Mouse (Mus musculus) embryonic facial prominence, embryonic 10.5 days (tissue): ENCODE measurements around the gene Rad52. TPM values are rescaled to one million over a fixed set of nuclear protein-coding genes. Genes with fewer than 3 reads are reported as not detected.

Experiments
- DNase-seq: peaks from one replicate; pipeline ENCODE4 v3.0.0-alpha.2; 2017; ENCODE audit warnings: low spot score
- H3K27ac ChIP-seq: fragments of 300-500 bp; sonication (generic); replicated peaks from 2 replicates; pipeline ENCODE4 v1.5.1; 2016; ENCODE audit warnings: mild to moderate bottlenecking
- H3K27me3 ChIP-seq: fragments of 300-500 bp; sonication (generic); replicated peaks from 2 replicates; pipeline ENCODE4 v1.6.1; 2016; ENCODE audit warnings: low read depth, mild to moderate bottlenecking; ENCODE audit not compliant: poor library complexity, severe bottlenecking
- H3K36me3 ChIP-seq: fragments of 300-500 bp; sonication (generic); replicated peaks from 2 replicates; pipeline ENCODE4 v1.6.1; 2016; ENCODE audit warnings: mild to moderate bottlenecking, moderate library complexity
- H3K4me1 ChIP-seq: fragments of 300-500 bp; sonication (generic); 2 replicates; pipeline ENCODE4 v1.6.1; 2016
- H3K4me3 ChIP-seq: fragments of 300-500 bp; sonication (generic); 2 replicates; pipeline ENCODE4 v1.5.1; 2016; ENCODE audit warnings: mild to moderate bottlenecking, moderate library complexity
- H3K9me3 ChIP-seq: fragments of 300-500 bp; sonication (generic); 2 replicates; pipeline ENCODE4 v1.6.1; 2016; ENCODE audit warnings: mild to moderate bottlenecking
- WGBS: fragments of 180-500 bp; shearing (Covaris S2); methylation state at CpG from one replicate; pipeline ENCODE4 v1.1.7; 2016; 5-methylcytosine and 5-hydroxymethylcytosine counted together
- polyA plus RNA-seq: library from polyadenylated mRNA; unstranded; fragments of >200 nt; fragmentation: Nextera tagmentation; extraction: Ambion mirVana; gene quantifications from 2 replicates; pipeline ENCODE4 v1.2.1, GENCODE M21; 2016

The Rad52 gene
- 23.7 and 24.0 TPM in 2 replicates for polyA plus RNA-seq

DNA sequence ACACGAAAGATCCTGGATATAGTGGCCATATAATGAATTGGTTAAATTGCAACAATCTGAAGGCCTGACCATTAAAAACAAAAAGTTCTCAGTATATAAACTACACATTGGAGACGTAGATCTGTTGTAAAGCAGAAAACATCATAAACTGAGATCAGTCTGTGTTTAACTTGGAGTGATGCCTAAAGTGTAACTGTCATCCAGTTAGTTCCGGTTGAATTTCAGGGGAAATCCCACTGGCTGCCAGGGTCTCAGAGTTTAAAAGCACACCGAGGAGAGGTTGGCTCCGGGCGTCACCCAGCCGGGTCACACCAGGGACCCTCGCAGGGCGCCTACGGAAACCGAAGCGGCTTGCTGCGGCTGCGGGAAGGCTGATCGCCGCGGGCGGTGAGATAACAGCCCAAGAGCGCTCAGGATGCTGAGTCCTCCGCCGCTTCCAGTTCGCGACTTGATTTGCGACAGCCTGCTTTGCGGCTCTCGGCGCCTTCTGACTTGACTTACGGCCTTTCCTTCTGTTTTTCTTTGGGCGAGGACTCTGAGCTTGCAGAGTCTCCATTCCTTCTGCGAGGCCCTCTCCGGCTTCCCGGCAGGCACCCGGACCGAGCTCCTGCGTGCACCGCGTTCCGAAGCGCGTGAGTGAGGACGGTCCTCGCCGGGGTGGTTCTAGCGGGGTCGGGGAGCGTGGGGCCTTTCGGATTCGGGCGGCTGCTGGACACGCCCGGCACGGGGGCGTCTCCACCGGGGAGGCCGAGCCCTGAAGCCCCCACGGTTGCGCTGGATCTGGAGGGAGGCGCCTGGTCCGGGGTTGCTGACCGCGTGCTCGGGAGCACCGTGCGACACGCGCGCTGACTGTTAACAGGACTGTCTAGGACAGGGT is at the start of gene Rad52:
TSS of gene Rad52 (plus strand) at position 495 of the 877 bp plus-strand sequence.
- Histone ChIP-seq H3K36me3 (peaks cover 18% of the 10 kb centered on the region), H3K4me1 (peaks cover 13% of the 10 kb centered on the region), H3K27ac (peak within 1 kb of the TSS; percentile 91), H3K4me3 (peak within 1 kb of the TSS; percentile 79), H3K9me3 (no peaks in the 10 kb centered on the region), H3K27me3 (no peaks in the 10 kb centered on the region)
- 2% methylated on average over 67 of the region's 67 CpGs for WGBS
- peak; percentile 89 for DNase-seq

GRCm38 (mm10) chr6:119854156-119854555 is 48.3 kb upstream of the Rad52 start:
- H3K27ac ChIP-seq, result no peak overlapping the region
- DNase-seq, result no peak
- H3K27me3 ChIP-seq, result no peaks in the 10 kb centered on the region
- 36% methylated on average over 2 of the region's 2 CpGs for WGBS
- peaks cover 4% of the 10 kb centered on the region for H3K4me1 ChIP-seq
- no peaks in the 10 kb centered on the region for H3K36me3 ChIP-seq
- no peaks in the 10 kb centered on the region for H3K9me3 ChIP-seq
- H3K4me3 ChIP-seq, result no peak overlapping the region

GRCm38 (mm10) chr6:119855471-119855870 is 47.0 kb upstream of the Rad52 start:
- no peaks in the 10 kb centered on the region for H3K36me3 ChIP-seq
- WGBS, result 89% methylated on average over 4 of the region's 4 CpGs
- H3K4me1 ChIP-seq, result no peaks in the 10 kb centered on the region
- H3K4me3 ChIP-seq, result no peak overlapping the region
- H3K27me3 ChIP-seq, result no peaks in the 10 kb centered on the region
- H3K27ac ChIP-seq, result no peak overlapping the region
- no peaks in the 10 kb centered on the region for H3K9me3 ChIP-seq
- no peak for DNase-seq

DNA sequence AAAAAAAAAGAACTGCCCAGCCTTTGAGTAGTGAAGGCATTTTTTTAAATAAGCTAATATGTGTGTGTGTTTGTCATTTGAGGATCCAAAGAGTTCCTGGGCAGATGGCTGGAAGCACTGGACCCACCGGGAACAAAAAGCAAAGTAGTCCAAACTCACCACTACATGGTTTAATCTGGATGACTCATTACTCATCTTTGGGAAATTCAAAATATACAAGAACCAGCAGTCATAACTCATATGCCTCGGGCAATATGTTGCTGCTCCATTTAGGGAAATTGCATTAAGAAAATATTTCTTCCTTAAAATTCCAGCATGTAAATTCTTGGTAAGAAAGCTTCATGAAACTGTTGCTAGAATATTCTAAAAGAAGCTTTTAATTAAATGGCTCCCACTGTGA is 42.3 kb upstream of the Rad52 start:
- Histone ChIP-seq H3K27ac (no peak overlapping the region), H3K9me3 (no peaks in the 10 kb centered on the region), H3K4me3 (no peak overlapping the region), H3K27me3 (no peaks in the 10 kb centered on the region), H3K36me3 (no peaks in the 10 kb centered on the region), H3K4me1 (peaks cover 7% of the 10 kb centered on the region)
- DNase-seq, result no peak
- WGBS, result 90% methylated on average over 2 of the region's 2 CpGs

- Histone ChIP-seq H3K4me3 (no peak overlapping the region), H3K4me1 (peaks cover 7% of the 10 kb centered on the region), H3K36me3 (no peaks in the 10 kb centered on the region), H3K27ac (no peak overlapping the region), H3K27me3 (no peaks in the 10 kb centered on the region), H3K9me3 (no peaks in the 10 kb centered on the region)
- WGBS, result 46% methylated on average over 8 of the region's 8 CpGs
- no peak for DNase-seq
These were observed 41.0 kb upstream of the Rad52 start for GRCm38 (mm10) chr6:119861519-119861918.

GRCm38 (mm10) chr6:119864341-119865034 is 38.0 kb upstream of the Rad52 start:
- 92% methylated on average over 11 of the region's 11 CpGs for WGBS
- Histone ChIP-seq H3K9me3 (no peaks in the 10 kb centered on the region), H3K27me3 (no peaks in the 10 kb centered on the region), H3K27ac (no peak overlapping the region), H3K4me3 (no peak overlapping the region), H3K36me3 (no peaks in the 10 kb centered on the region), H3K4me1 (peaks cover 7% of the 10 kb centered on the region)
- DNase-seq, result no peak

DNA sequence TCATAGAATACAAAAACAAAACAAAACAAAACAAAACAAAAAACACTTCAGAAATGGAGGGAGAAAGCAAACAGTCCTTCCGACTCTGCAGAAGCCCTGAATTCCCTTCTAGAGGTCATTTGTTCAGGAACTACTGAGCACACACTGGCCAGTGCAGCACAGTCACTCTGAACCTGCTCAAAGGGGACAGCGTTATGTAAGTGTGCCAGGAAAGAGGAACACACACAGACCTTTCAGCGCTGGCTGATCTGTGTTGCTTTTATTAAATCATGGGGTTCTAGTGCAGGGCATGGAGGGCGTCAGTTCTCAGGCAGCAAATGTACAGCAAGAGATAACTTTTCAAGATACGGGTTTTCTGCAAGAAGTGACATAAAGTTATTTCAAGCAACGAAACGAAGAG is 19.3 kb upstream of the Rad52 start:
- H3K27me3 ChIP-seq, result no peaks in the 10 kb centered on the region
- 84% methylated on average over 7 of the region's 7 CpGs for WGBS
- H3K36me3 ChIP-seq, result no peaks in the 10 kb centered on the region
- H3K4me3 ChIP-seq, result no peak overlapping the region
- H3K9me3 ChIP-seq, result no peaks in the 10 kb centered on the region
- DNase-seq, result no peak
- H3K4me1 ChIP-seq, result 0 out of 2 replicates have a peak, but pooled peaks cover 5% of the 10 kb centered on the region
- no peak overlapping the region for H3K27ac ChIP-seq

- 80% methylated on average over 7 of the region's 7 CpGs for WGBS
- H3K27ac ChIP-seq, result no peak overlapping the region
- no peaks in the 10 kb centered on the region for H3K9me3 ChIP-seq
- H3K4me1 ChIP-seq, result no peaks in the 10 kb centered on the region
- no peak for DNase-seq
- H3K36me3 ChIP-seq, result no peaks in the 10 kb centered on the region
- H3K4me3 ChIP-seq, result no peak overlapping the region
- H3K27me3 ChIP-seq, result 0 out of 2 replicates have a peak, but pooled peaks cover 8% of the 10 kb centered on the region
These were observed 9.8 kb upstream of the Rad52 start for GRCm38 (mm10) chr6:119892711-119893110.

- H3K9me3 ChIP-seq, result no peaks in the 10 kb centered on the region
- peaks cover 13% of the 10 kb centered on the region for H3K4me1 ChIP-seq
- no peak for DNase-seq
- WGBS, result 24% methylated on average over 15 of the region's 15 CpGs
- peak overlapping the region; percentile 91 for H3K27ac ChIP-seq
- H3K4me3 ChIP-seq, result peak overlapping the region; percentile 79
- H3K27me3 ChIP-seq, result no peaks in the 10 kb centered on the region
- H3K36me3 ChIP-seq, result peaks cover 22% of the 10 kb centered on the region
These were observed 737 bp downstream of the Rad52 start for GRCm38 (mm10) chr6:119903081-119903789.

DNA sequence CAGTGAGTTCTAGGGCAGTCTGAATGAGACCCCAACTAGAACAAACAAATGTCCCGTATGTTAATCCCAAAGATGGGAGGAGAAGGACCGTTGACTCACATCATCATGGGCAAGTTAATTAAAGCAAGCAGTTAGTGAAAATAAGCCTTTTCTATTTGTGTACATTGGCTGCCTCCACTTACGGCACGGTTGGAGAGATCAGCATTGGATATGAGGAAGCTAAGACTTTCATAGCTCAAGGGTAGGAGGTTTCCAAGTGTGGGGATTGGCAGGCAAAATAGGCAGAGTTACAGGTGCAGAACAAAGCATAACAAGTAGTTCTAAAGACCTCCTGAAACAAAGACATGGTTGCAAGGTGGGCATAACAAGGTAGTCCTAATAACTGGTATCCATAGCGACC is 3.0 kb downstream of the Rad52 start:
- Histone ChIP-seq H3K4me3 (no peak overlapping the region), H3K36me3 (peaks cover 22% of the 10 kb centered on the region), H3K9me3 (no peaks in the 10 kb centered on the region), H3K27me3 (no peaks in the 10 kb centered on the region), H3K4me1 (peaks cover 13% of the 10 kb centered on the region), H3K27ac (no peak overlapping the region)
- DNase-seq, result no peak
- 90% methylated on average over 5 of the region's 5 CpGs for WGBS

DNA sequence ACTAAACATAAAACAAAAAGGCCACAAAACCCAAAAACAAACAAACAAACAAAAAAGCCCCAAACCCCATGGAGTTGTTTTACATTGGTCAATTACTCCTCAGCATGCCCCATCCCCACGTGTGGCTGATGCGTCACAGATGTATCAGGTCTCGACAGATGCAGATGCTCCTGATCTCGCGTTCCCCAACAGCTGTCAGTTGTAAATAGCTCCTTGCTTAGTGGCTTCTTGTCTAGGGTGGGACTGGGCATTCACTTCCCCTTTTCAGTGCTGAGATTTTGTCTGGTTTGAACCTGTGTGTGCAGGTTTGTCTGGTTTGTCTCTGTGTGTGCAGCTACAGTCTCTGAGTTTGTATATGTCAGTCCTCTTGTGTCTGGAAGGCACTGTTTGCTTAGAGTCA is 9.5 kb downstream of the Rad52 start:
- Histone ChIP-seq H3K27me3 (no peaks in the 10 kb centered on the region), H3K4me3 (no peak overlapping the region), H3K4me1 (no peaks in the 10 kb centered on the region), H3K27ac (no peak overlapping the region), H3K36me3 (peaks cover 65% of the 10 kb centered on the region), H3K9me3 (no peaks in the 10 kb centered on the region)
- no peak for DNase-seq
- WGBS, result 80% methylated on average over 5 of the region's 5 CpGs

- Histone ChIP-seq H3K9me3 (no peaks in the 10 kb centered on the region), H3K27me3 (no peaks in the 10 kb centered on the region), H3K4me1 (no peaks in the 10 kb centered on the region), H3K36me3 (peaks cover 91% of the 10 kb centered on the region), H3K27ac (no peak overlapping the region), H3K4me3 (no peak overlapping the region)
- 90% methylated on average over 5 of the region's 5 CpGs for WGBS
- DNase-seq, result no peak
These were observed 13.2 kb downstream of the Rad52 start for GRCm38 (mm10) chr6:119915710-119916109.
